Mouse (Mus musculus) cerebellum, postnatal 25 days (tissue): ENCODE results near the gene Sun5.
"Not testable (repeated sequence)": the region's sequence is repeated elsewhere in the genome, so short reads cannot be mapped to it uniquely, and the experiment has no call there.

ENCODE experiments used
- DNase-seq, 2 experiments: peaks; one replicate each; pipeline ENCODE4 v3.0.0; 2021; ENCODE audit warnings: mixed read lengths in 2 of 2

Gene Sun5

DNA sequence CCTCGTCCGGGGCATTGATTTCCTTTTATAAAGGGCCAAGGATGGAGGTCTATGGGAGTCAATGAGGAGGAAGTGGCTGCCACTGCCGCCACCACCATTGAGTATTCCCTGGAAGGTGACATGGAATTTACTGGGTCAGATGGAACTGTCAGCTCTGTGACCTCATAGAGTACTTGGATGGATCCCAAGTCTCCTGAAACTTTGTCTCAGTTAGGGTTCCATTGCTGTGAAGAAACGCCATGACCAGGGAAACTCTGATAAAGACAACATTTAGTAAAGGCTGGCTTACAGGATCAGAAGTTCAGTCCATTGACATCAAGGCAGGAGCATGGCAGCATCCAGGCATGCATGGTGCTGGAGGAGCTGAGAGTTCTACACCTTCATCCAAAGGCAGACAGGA lies at the start of gene Sun5:
TSS of gene Sun5 (minus strand) at position 101 of the 400 bp plus-strand sequence.
- DNase-seq = no peak

- DNase-seq = no peak
These were observed 47.0 kb upstream of the Sun5 start, which contains the start of gene Bpifb3 for GRCm38 (mm10) chr2:153917930-153918329. Bpifb3 (plus strand) TSS chr2:153918230.

DNA sequence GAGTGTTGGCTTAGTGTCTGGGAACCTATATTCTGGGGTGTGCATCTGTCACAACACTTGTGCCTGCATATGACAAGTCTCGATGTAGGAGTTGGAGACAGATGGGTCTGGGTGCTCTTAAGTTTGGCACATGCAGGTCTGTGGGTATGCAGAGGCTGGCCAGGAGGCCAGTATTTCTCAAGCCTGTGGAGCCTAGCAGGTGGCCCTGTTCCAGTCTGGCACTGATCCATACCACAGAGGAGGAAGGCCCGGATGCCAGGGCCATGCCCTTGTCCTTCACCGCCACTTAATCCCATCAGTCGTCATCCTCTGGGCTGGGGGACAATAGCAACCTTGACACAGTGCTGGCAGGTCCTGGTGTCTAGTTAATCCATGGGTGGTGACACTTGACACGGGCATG lies 43.3 kb upstream of the Sun5 start:
- DNase-seq = peak in 1 of 2 experiments; percentile 38

DNA sequence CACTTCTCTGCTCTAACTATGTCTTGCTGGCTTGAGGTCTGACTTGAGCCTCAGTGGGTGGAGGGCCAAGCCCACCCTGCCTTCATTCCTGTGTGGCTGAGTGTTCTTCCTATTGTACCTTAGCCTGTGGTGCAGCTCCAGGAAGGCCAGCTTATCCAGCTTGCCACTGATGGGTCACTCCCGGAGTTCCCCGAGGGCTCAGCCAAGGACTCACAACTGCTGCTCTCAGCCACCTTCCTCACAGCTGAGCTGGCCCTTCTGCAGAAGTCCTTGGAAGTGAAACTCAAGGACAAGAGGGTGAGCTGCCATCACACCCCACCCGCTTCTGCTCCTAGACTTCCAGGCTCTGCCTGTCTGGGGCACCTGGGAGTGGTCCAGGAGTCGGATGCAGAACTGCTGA lies 35.7 kb upstream of the Sun5 start:
- no peak for DNase-seq

DNA sequence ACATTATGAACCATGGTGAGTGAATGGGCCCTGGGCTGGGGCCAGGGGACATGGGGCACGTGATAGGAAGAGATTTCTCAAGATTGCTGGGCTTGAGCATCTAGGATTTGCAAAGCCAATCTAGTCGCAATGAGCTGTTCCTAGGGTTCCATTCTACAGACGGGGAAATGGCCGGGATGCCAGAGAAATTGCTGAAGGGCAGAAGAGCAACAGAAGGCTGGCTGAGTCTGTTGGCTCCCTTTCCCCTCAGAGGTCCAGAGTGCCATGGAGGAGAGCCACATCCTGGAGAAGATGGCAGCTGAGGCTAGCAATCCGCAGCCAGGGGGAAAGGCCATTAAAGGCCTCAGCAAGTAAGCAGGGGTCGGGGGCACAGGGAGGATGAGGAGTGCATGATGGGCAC lies 31.8 kb upstream of the Sun5 start:
- DNase-seq = peak; percentile 61 to 72

GRCm38 (mm10) chr2:153900088-153900487 lies 29.2 kb upstream of the Sun5 start, which contains the start of gene Bpifb6:
Bpifb6 (plus strand) TSS chr2:153900388.
- no peak for DNase-seq

GRCm38 (mm10) chr2:153899111-153899510 lies 28.2 kb upstream of the Sun5 start:
- DNase-seq = peak; percentile 34 to 56

DNA sequence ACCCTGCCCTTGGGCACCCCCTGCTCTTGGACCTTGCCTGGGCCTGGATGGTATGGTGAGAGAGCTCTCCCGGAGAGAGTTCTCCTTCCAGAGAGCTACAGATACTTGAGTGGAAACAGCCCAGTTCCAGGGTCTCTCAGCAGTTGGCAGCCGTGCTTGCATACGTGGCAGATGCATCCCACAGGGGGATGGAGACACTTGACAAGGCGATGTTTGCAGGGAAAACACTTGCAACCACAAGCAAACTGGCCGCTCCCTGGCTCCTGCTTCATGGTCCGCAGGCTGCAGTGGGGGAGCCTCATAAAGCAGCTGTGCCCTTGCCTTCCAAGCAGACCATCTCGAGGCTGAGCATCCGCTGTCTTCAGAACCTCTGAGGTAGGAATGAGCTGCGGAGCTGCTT lies 3.9 kb upstream of the Sun5 start, which contains the start of gene Bpifb2:
TSS of gene Bpifb2 (plus strand) at position 301 of the 400 bp plus-strand sequence.
- DNase-seq = no peak

DNA sequence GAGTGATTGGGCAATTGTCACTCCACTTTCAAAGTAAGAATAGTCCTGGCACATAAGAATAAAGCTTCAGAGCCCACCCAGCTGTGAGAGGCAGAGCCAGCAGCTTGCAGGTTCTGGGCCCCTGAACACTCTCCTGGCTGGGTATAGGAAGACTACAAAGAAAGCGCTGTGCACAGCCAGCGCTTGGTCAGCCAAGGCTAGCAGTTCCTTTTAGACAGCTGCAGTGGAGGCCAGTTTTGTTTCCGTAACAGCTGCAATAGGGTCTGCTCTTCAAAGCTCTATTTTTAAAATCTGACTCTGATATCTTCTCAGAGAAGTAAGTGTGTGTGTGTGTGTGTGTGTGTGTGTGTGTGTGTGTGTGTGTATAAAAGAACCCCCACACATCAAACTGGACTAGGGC lies 8.9 kb downstream of the Sun5 start:
- DNase-seq = no peak

DNA sequence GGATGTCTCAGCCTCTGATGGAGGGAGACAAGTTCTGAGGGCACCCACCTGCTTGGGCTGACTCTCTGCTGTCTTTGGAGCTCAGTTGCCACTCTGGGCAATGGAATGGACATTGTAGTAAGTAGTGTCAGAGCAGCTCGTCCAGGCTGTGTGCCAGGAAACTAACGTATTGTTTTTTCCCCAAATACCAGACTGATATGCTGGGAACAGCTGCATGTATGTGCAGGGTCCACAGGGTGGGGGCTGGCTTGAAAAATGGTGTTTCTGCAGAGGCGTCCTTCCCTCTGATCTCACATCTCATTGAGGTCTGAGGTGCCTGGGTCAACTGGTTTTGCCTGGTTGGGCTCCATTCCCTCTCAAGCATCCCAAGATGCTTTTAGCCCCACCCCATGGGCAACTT lies 10.2 kb downstream of the Sun5 start:
- no peak for DNase-seq

GRCm38 (mm10) chr2:153860315-153860714 lies 10.6 kb downstream of the Sun5 start:
- no peak for DNase-seq

DNA sequence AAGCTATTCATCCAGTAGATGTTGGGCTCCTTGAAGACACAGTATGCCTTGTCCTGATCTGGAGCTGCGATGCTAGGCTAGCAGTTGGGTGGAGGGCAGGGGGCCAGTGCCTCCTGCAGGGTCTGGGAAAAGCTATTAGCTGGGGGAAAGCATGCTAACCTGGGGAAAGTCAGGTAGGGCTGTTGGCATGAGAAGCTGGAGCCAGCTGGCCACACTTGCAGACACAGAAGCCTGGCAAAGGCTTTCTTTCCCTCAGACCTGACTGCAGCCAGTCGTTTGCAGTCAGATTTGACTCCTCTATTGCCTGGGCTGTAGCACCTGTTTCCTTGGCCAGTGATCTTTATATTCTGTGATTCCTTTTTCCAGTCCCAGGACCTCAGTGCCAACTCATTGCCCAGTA lies 11.3 kb downstream of the Sun5 start:
- peak; percentile 81 to 87 for DNase-seq

GRCm38 (mm10) chr2:153853544-153853943 lies 17.3 kb downstream of the Sun5 start:
- no peak for DNase-seq

- DNase-seq = peak; percentile 86 to 91
These were observed 19.9 kb downstream of the Sun5 start for GRCm38 (mm10) chr2:153851030-153851360.

DNA sequence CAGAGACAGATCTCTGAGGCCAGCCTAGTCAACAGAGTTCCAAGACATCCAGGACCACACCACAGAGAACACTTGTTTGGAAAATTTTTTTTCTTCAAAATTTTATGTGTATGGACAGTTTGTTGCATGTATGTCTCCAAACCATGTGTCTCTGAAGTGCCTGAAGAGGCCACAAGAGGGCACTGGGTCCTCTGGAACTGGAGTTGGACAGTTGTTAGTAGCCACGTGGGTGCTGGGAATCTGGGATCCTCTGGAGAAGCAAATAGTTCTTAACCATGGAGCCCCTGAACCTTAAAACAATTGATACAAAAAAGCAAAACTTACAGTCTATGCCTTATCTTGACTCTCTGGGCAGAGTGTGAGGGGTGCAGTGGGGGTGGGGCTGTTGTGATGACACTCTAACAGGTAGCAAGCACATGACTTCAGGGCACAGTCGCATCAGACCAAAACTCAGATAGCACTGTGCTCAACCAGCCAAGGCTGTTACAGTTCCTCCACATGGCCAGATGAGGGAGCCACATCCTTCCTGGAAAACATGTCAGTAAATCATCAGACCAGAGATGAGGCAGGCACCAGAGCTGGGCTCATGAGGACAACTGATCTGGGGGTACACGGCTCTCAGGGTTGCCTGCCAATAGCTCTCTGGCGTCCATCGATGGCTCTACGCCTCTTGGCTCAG lies 20.4 kb downstream of the Sun5 start:
- DNase-seq = peak in 1 of 2 experiments; percentile 55

DNA sequence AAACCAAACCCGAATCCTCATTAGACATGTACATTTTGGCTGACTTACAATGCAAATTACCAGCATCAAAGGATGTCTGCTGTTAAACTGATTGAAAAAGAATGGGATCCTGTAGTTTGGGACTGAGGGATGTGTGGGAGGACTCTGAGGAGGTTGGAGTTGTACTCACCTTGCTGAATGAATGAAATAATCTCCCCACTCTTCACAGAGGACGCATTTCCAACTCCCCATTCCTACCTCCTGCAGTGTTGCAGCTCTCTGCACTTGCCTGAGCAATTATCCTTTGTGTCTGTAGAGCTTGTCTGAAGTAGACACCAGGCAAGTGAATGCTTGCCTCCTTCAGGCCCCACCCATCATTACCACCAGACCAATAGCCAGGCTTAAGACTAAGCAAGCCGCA lies 22.5 kb downstream of the Sun5 start:
- no peak for DNase-seq

GRCm38 (mm10) chr2:153842854-153843253 lies 28.0 kb downstream of the Sun5 start:
- DNase-seq = peak; percentile 51 to 57

GRCm38 (mm10) chr2:153833291-153833690 lies 37.6 kb downstream of the Sun5 start:
- no peak for DNase-seq

DNA sequence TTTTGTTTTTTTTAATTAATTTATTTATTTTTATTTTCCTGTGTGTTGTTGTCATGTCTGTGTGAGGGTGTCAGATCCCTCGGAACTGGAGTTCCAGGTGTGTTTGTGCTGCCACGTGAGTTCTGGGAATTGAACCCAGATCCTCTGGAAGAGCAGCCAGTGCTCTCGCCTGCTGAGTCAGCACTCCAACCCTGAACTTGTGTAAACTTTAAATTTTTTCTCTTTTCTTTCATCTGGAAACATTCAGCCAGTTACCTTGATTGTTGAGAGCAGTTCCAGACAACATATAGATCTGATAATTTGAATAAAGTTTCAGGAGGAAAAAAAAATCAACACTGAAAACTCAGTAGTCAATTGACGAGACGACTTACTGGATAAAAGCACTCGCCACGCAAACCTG lies 42.2 kb downstream of the Sun5 start:
- DNase-seq = no peak

DNA sequence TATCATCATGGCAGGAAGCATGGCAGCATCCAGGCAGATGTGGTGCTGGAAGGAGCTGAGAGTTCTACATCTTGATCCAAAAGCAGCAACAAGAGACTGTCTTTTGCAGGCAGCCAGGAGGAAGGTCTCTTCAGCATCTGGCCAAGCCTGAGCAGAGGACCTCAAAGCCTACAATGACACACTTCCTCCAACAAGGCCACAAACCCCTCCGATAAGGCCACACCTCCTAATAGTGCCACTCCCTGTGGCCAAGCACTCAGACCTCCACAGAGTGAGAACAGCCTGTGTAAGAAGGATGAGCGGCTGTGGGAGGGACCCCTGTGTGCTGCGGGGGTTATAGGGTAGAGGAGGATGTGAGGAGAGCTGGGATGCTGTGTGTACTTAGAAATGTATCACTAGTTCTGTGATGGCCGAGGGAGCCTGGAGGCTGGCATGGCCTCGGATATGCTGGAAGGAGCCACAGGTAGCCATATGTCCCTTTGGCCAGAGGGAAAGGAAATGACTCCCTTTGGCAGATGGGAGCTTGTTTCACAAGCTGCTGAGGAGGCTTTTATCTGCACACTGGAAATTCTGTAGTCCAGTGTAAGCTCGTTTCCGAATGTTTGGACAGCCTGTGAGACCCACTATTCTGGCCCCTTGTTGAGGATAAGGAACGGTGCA lies 43.6 kb downstream of the Sun5 start:
- peak; percentile 81 to 82 for DNase-seq

DNA sequence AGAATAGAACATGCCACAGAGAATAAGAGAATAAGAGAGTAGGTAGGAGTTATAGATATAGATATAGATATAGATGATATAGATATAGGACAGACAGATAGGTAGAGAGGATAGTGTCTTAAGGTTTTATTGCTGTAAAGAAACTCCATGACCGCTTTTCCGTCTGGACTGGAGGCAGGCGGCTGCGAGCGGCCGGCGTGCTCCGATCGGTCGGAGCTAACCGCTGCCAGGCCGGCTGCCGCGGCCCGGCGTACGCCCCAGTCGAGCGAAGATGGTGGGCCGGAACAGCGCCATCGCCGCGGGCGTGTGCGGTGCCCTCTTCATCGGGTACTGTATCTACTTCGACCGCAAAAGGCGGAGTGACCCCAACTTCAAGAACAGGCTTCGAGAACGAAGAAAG lies 45.0 kb downstream of the Sun5 start:
- DNase-seq = not testable (repeated sequence)

DNA sequence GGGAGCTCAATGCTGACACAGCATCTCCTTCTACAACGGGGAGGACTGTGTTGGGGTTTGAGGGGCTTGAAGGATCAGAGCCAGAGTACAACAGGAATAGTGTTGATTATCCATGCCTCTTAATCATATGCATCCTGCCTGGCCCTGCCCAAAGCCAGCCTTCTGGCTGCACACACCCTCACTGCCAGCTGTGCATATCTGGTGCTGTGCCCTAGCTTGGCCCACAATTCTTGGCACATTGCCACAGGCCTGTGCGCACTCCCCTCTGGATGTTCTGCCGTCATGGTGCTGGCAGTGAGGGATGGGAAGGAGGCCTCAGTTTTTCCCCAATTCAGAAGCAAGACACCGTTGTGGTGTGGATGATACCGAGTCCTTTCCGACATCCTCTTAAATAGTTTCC lies 46.3 kb downstream of the Sun5 start:
- peak in 1 of 2 experiments; percentile 28 for DNase-seq

DNA sequence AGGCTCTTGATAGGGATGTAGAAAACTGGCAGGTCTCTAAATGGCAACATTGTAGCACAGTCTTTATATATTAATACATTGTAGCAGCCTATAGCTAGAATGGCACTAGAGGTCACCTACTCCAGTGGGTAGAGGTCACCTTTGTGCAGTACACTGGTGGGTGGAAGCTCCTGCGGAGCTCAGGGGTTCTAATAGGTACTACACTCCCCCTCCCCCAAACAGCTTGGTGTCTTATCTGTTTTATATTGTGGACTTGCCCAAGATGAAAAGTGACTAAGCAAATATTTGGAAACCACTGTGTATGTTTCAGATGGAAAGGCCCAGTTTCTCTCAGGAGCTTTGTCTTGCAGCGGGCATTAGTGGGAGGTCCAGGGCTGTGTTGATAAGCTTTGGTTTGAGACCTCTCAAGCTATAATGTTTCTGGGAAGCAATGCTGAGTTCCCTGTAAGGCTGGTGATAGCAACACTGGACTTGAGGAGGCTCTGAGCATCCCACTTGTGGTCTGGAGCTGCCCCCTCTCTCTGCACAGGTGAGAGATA lies 48.8 kb downstream of the Sun5 start:
- DNase-seq = no peak

- DNase-seq = peak in 1 of 2 experiments; percentile 36
These were observed 61.0 kb downstream of the Sun5 start for GRCm38 (mm10) chr2:153809921-153810320.
